Mouse (Mus musculus): ENCODE data around the gene Ywhab. TPM values are rescaled to one million over a fixed set of nuclear protein-coding genes. Genes with fewer than 3 reads are reported as not detected.
A peak's percentile ranks its signal among the peaks of the same experiment; 100 is the strongest.

The Ywhab gene
- polyA plus RNA-seq (2011; ENCODE audit: insufficient read length, low read depth, missing spikeins) = 208 and 218 TPM in 2 replicates

GRCm38 (mm10) chr2:163994654-163994976 is at the start of gene Ywhab:
Gene Ywhab (plus strand): TSS chr2:163994960.
- peaks cover 7% of the 10 kb centered on the region; the same call in 1 of the 2 replicates for H3K4me1 ChIP-seq (ENCODE audit: control insufficient read depth, insufficient read depth, low read length)
- TF ChIP-seq POLR2A (IDR thresholded peaks at IDR 0.05; ENCODE audit: low read depth, low read length) (peak; percentile 84), CTCF (IDR thresholded peaks at IDR 0.05; ENCODE audit: borderline replicate concordance, insufficient read depth, low read length) (no peak)
- peak within 1 kb of the TSS; percentile 87 for H3K27ac ChIP-seq (ENCODE audit: insufficient read depth, low read length)
- peak within 1 kb of the TSS; percentile 79 for H3K4me3 ChIP-seq (ENCODE audit: insufficient read depth, low read length)

GRCm38 (mm10) chr2:163946221-163946620 is 48.5 kb upstream of the Ywhab start:
- no peak overlapping the region for H3K27ac ChIP-seq (ENCODE audit: insufficient read depth, low read length)
- no peak overlapping the region for H3K4me3 ChIP-seq (ENCODE audit: insufficient read depth, low read length)
- no peak for TF ChIP-seq POLR2A (IDR thresholded peaks at IDR 0.05; ENCODE audit: low read depth, low read length)
- TF ChIP-seq CTCF (IDR thresholded peaks at IDR 0.05; ENCODE audit: borderline replicate concordance, insufficient read depth, low read length) = no peak
- no peaks in the 10 kb centered on the region for H3K4me1 ChIP-seq (ENCODE audit: control insufficient read depth, insufficient read depth, low read length)

GRCm38 (mm10) chr2:163947976-163948375 is 46.8 kb upstream of the Ywhab start:
- Histone ChIP-seq H3K4me1 (ENCODE audit: control insufficient read depth, insufficient read depth, low read length) (no peaks in the 10 kb centered on the region), H3K4me3 (ENCODE audit: insufficient read depth, low read length) (no peak overlapping the region), H3K27ac (ENCODE audit: insufficient read depth, low read length) (no peak overlapping the region)
- no peak for TF ChIP-seq POLR2A (IDR thresholded peaks at IDR 0.05; ENCODE audit: low read depth, low read length)
- TF ChIP-seq CTCF (IDR thresholded peaks at IDR 0.05; ENCODE audit: borderline replicate concordance, insufficient read depth, low read length) = no peak

GRCm38 (mm10) chr2:163951770-163952169 is 43.0 kb upstream of the Ywhab start:
- TF ChIP-seq CTCF (IDR thresholded peaks at IDR 0.05; ENCODE audit: borderline replicate concordance, insufficient read depth, low read length) = peak; percentile 70; the same call in 1 of the 2 replicates
- TF ChIP-seq POLR2A (IDR thresholded peaks at IDR 0.05; ENCODE audit: low read depth, low read length) = no peak
- H3K4me1 ChIP-seq (ENCODE audit: control insufficient read depth, insufficient read depth, low read length) = no peaks in the 10 kb centered on the region
- H3K4me3 ChIP-seq (ENCODE audit: insufficient read depth, low read length) = no peak overlapping the region
- H3K27ac ChIP-seq (ENCODE audit: insufficient read depth, low read length) = no peak overlapping the region

- H3K4me3 ChIP-seq (ENCODE audit: insufficient read depth, low read length) = no peak overlapping the region
- H3K4me1 ChIP-seq (ENCODE audit: control insufficient read depth, insufficient read depth, low read length) = no peaks in the 10 kb centered on the region
- TF ChIP-seq CTCF (IDR thresholded peaks at IDR 0.05; ENCODE audit: borderline replicate concordance, insufficient read depth, low read length) (no peak), POLR2A (IDR thresholded peaks at IDR 0.05; ENCODE audit: low read depth, low read length) (no peak)
- H3K27ac ChIP-seq (ENCODE audit: insufficient read depth, low read length) = no peak overlapping the region
These were observed 41.0 kb upstream of the Ywhab start for GRCm38 (mm10) chr2:163953622-163954310.

- no peak overlapping the region for H3K27ac ChIP-seq (ENCODE audit: insufficient read depth, low read length)
- no peaks in the 10 kb centered on the region for H3K4me1 ChIP-seq (ENCODE audit: control insufficient read depth, insufficient read depth, low read length)
- no peak overlapping the region for H3K4me3 ChIP-seq (ENCODE audit: insufficient read depth, low read length)
- TF ChIP-seq POLR2A (IDR thresholded peaks at IDR 0.05; ENCODE audit: low read depth, low read length) = no peak
- no peak for TF ChIP-seq CTCF (IDR thresholded peaks at IDR 0.05; ENCODE audit: borderline replicate concordance, insufficient read depth, low read length)
These were observed 29.9 kb upstream of the Ywhab start for GRCm38 (mm10) chr2:163964606-163965560.

- TF ChIP-seq POLR2A (IDR thresholded peaks at IDR 0.05; ENCODE audit: low read depth, low read length) = no peak
- no peak for TF ChIP-seq CTCF (IDR thresholded peaks at IDR 0.05; ENCODE audit: borderline replicate concordance, insufficient read depth, low read length)
- Histone ChIP-seq H3K4me3 (ENCODE audit: insufficient read depth, low read length) (no peak overlapping the region), H3K27ac (ENCODE audit: insufficient read depth, low read length) (no peak overlapping the region), H3K4me1 (ENCODE audit: control insufficient read depth, insufficient read depth, low read length) (no peaks in the 10 kb centered on the region)
These were observed 29.1 kb upstream of the Ywhab start for GRCm38 (mm10) chr2:163965706-163966105.

- no peak overlapping the region for H3K4me3 ChIP-seq (ENCODE audit: insufficient read depth, low read length)
- no peaks in the 10 kb centered on the region for H3K4me1 ChIP-seq (ENCODE audit: control insufficient read depth, insufficient read depth, low read length)
- TF ChIP-seq CTCF (IDR thresholded peaks at IDR 0.05; ENCODE audit: borderline replicate concordance, insufficient read depth, low read length) = peak; percentile 95
- no peak for TF ChIP-seq POLR2A (IDR thresholded peaks at IDR 0.05; ENCODE audit: low read depth, low read length)
- no peak overlapping the region for H3K27ac ChIP-seq (ENCODE audit: insufficient read depth, low read length)
These were observed 26.2 kb upstream of the Ywhab start for GRCm38 (mm10) chr2:163968581-163968980.

GRCm38 (mm10) chr2:163970326-163970725 is 24.4 kb upstream of the Ywhab start:
- no peak overlapping the region for H3K27ac ChIP-seq (ENCODE audit: insufficient read depth, low read length)
- no peak overlapping the region for H3K4me3 ChIP-seq (ENCODE audit: insufficient read depth, low read length)
- TF ChIP-seq POLR2A (IDR thresholded peaks at IDR 0.05; ENCODE audit: low read depth, low read length) (no peak), CTCF (IDR thresholded peaks at IDR 0.05; ENCODE audit: borderline replicate concordance, insufficient read depth, low read length) (no peak)
- no peaks in the 10 kb centered on the region for H3K4me1 ChIP-seq (ENCODE audit: control insufficient read depth, insufficient read depth, low read length)

- Histone ChIP-seq H3K27ac (ENCODE audit: insufficient read depth, low read length) (no peak overlapping the region), H3K4me3 (ENCODE audit: insufficient read depth, low read length) (no peak overlapping the region), H3K4me1 (ENCODE audit: control insufficient read depth, insufficient read depth, low read length) (no peaks in the 10 kb centered on the region)
- TF ChIP-seq CTCF (IDR thresholded peaks at IDR 0.05; ENCODE audit: borderline replicate concordance, insufficient read depth, low read length) (no peak), POLR2A (IDR thresholded peaks at IDR 0.05; ENCODE audit: low read depth, low read length) (no peak)
These were observed 20.7 kb upstream of the Ywhab start for GRCm38 (mm10) chr2:163974056-163974455.
